Mouse (Mus musculus) G1E (cell line): ENCODE measurements around the gene Rnf41. TPM values are rescaled to one million over a fixed set of nuclear protein-coding genes. Genes with fewer than 3 reads are reported as not detected.

Source experiments
- ATAC-seq: 2 replicates; pipeline ENCODE4 v1.8.0; 2016; ENCODE audit warnings: mild to moderate bottlenecking; ENCODE audit not compliant: insufficient number of reproducible peaks, poor library complexity, low FRiP score, severe bottlenecking; ENCODE audit errors: extremely low read depth
- DNase-seq: peaks from one replicate; pipeline ENCODE4 v3.0.0; 2012; ENCODE audit warnings: low spot score
- H3K27me3 ChIP-seq: 2 replicates; pipeline ENCODE4 v1.6.1; 2012; ENCODE audit warnings: mild to moderate bottlenecking, low read length, inconsistent platforms; ENCODE audit not compliant: insufficient read depth
- H3K36me3 ChIP-seq: replicated peaks from 2 replicates; pipeline ENCODE3; 2012; ENCODE audit warnings: mild to moderate bottlenecking, inconsistent platforms
- H3K4me1 ChIP-seq: 2 replicates; pipeline ENCODE4 v1.6.1; 2012; ENCODE audit warnings: low read depth, low read length, inconsistent platforms, mixed read lengths; ENCODE audit not compliant: insufficient read depth
- H3K4me3 ChIP-seq: 2 replicates; pipeline ENCODE4 v1.5.1; 2012; ENCODE audit warnings: low read depth, mild to moderate bottlenecking, inconsistent platforms, low read length, moderate library complexity, mixed read lengths
- H3K9me3 ChIP-seq: replicated peaks from 2 replicates; pipeline ENCODE4 v1.6.1; 2012; ENCODE audit warnings: inconsistent platforms
- CTCF ChIP-seq: IDR thresholded peaks from 2 replicates; pipeline ENCODE4 v1.5.1; 2012; ENCODE audit warnings: low read depth, low read length, inconsistent platforms, mixed read lengths
- GATA1 ChIP-seq: IDR thresholded peaks from 2 replicates; pipeline ENCODE4 v1.6.1; 2012; ENCODE audit warnings: borderline replicate concordance, low read length, inconsistent platforms, mixed read lengths
- GATA2 ChIP-seq: IDR thresholded peaks from 2 replicates; pipeline ENCODE4 v1.6.1; 2012; ENCODE audit warnings: low read depth, low read length, inconsistent platforms, borderline replicate concordance
- POLR2AphosphoS5 ChIP-seq: IDR thresholded peaks from 2 replicates; pipeline ENCODE4 v1.6.1; 2012; ENCODE audit warnings: low read depth, low read length, inconsistent platforms; ENCODE audit not compliant: insufficient replicate concordance
- TAL1 ChIP-seq: conservative IDR thresholded peaks from 2 replicates; pipeline ENCODE4 v1.6.1; 2012; ENCODE audit warnings: low read depth, low read length, inconsistent platforms, mixed read lengths
- polyA plus RNA-seq: library from polyadenylated mRNA; stranded (reverse); fragments of >175 nt; gene quantifications from 2 replicates; pipeline ENCODE4 v1.2.3, GENCODE M21; 2012
- total RNA-seq, 2 experiments: library from RNA; stranded (forward) in 1 of 2; stranded (reverse) in 1 of 2; fragments of 200-1000 nt in 1 of 2; fragments of >200 nt in 1 of 2; fragmentation: Nextera tagmentation in 1 of 2; gene quantifications; 2 replicates each; pipeline ENCODE4 v1.2.3; 2014 to 2017

The Rnf41 gene
- total and polyA plus RNA-seq, 3 experiments: 14.6 to 21.7 (median 16.6) TPM

DNA sequence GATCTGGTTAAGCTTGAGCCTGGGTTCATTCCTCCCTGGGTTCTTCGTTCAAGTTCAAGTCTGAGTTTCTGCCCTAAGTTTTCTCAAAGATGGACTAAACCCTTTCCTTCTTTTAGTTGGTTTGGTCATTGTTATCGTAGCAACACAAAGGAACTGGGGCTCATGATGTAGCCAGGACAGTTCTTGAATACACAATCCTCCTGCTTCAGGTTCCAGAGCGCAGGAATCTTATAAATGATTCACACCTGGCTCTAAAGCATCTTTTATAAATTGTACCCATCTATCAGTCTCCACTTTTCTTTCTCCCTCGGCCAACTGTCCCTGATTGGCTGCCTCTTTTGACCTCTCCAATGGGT, 35.4 kb upstream of the Rnf41 start:
- ATAC-seq: no peak
- peaks cover 53% of the 10 kb centered on the region for H3K4me1 ChIP-seq

DNA sequence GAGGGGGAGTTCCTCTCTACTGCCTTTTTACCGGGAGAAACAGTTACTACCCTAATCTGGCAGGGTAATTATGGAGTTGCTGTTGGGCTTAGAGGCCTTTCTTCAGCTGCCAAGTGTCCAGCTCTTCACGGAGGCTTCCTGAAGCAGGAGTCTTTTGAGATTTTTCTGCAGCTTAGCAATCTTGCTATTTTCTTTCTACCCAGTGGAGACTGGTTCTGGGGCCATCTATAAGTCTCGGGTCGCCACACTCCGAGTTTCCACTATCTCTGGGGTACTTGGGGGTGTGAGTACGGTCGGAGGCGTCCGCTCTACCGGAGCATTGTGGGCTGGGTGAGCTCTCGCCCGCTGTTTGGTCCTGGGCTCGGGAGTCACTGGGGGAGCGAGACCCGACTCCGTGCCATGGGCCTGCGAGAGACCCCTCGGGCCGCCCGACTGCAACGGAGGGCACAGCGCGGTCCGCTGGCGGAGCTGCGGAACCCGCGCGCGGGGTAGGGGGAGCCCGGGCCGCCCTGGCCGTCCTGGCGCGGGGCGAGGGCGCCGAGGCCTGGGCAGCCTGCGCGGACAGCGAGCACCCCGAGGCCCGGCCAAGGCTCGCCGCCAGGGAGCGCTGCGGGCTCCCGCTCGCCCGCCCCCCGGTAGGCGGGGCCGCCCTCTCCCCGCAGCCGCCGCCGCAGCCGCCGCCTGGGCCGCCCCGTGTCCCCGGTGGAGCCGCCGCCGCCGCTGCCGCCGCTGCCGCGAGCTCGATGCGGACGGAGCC, 34.8 kb upstream of the Rnf41 start, which contains the start of gene Ankrd52:
Ankrd52 (plus strand) TSS at position 661 of the 757 bp plus-strand sequence.
- peak within 1 kb of the TSS; percentile 88 for H3K4me3 ChIP-seq
- DNase-seq (peak; percentile 95), ATAC-seq (peak; percentile 12; the same call in 1 of the 2 replicates)
- peaks cover 36% of the 10 kb centered on the region for H3K36me3 ChIP-seq
- H3K27me3 ChIP-seq: no peaks in the 10 kb centered on the region
- H3K9me3 ChIP-seq: no peaks in the 10 kb centered on the region
- TF ChIP-seq POLR2AphosphoS5 (no peak), TAL1 (no peak), CTCF (peak; percentile 30; the same call in 1 of the 2 replicates), GATA1 (no peak), GATA2 (no peak)
- H3K4me1 ChIP-seq: peaks cover 53% of the 10 kb centered on the region

More for the DNA sequence above, 35.4 kb upstream of the Rnf41 start:
- no peaks in the 10 kb centered on the region for H3K9me3 ChIP-seq
- no peaks in the 10 kb centered on the region for H3K27me3 ChIP-seq
- no peak for DNase-seq
- peaks cover 31% of the 10 kb centered on the region for H3K36me3 ChIP-seq
- peak overlapping the region; percentile 88; the same call in 1 of the 2 replicates for H3K4me3 ChIP-seq
- TF ChIP-seq GATA1: no peak
- TF ChIP-seq POLR2AphosphoS5: no peak
- TF ChIP-seq CTCF: no peak
- TF ChIP-seq GATA2: no peak

DNA sequence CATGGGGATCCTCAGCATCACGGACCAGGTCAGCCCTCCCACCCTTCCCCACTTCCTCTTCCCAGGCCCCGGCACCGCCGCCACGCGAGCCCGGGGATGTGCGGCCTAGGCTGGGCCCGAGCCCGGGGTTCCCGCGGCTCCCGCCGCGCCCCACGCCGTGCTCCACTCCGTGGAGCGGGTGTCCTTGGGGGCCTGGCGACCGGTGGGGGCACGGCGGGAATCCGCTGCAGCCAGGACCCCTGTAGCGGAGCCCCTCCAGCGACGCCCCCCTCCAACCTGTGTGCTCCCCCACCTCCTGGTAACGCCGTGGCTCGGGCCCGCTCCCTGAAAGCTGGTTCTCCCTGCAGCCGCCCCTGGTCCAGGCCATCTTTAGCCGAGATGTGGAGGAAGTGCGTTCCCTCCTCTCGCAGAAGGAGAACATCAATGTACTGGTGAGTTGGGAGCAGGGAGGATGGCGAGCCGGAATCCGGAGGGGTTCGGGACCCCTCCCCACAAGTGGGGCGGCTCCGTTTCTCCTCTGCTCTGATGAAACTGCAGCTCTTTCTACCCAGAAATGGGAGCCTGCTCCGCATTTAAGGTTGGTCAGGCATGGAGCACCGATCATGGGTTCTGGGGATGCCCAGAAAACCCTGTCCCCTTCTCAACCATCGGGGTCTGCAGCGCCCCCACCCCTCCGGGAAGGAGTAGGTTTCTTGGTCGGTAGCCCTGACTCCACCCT, 34.1 kb upstream of the Rnf41 start:
- H3K27me3 ChIP-seq: no peaks in the 10 kb centered on the region
- peaks cover 53% of the 10 kb centered on the region for H3K4me1 ChIP-seq
- no peaks in the 10 kb centered on the region for H3K9me3 ChIP-seq
- H3K4me3 ChIP-seq: peak overlapping the region; percentile 88
- peak; percentile 53 for DNase-seq
- no peak for ATAC-seq
- TF ChIP-seq CTCF (no peak), TAL1 (no peak), GATA1 (no peak), POLR2AphosphoS5 (no peak)
- peaks cover 43% of the 10 kb centered on the region for H3K36me3 ChIP-seq

DNA sequence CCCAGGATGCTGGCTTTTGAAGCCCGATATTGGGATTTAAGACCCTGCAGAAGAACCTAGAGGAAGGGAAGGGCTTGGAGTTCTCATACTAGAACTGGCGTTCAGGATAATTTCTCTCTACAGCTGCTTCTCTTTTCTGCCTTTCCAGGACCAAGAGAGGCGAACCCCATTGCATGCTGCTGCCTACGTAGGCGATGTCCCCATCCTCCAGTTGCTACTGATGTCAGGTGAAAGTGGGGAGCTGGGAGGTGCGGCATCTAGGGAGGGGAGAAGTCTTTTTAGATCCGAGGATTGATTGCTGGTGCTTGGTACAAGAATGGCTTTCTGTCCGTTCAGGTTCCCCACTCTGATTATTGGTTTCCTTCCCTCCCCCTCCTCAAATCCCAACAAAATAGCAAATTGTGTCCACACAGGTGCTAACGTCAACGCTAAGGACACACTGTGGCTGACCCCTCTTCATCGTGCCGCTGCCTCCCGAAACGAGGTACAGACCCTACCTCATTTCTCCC, 33.5 kb upstream of the Rnf41 start:
- no peak for DNase-seq
- ATAC-seq: no peak
- Histone ChIP-seq H3K9me3 (no peaks in the 10 kb centered on the region), H3K4me1 (peaks cover 50% of the 10 kb centered on the region), H3K27me3 (no peaks in the 10 kb centered on the region), H3K36me3 (peaks cover 49% of the 10 kb centered on the region), H3K4me3 (peak overlapping the region; percentile 88)
- TF ChIP-seq GATA2 (no peak), POLR2AphosphoS5 (no peak), GATA1 (no peak), CTCF (no peak), TAL1 (no peak)

DNA sequence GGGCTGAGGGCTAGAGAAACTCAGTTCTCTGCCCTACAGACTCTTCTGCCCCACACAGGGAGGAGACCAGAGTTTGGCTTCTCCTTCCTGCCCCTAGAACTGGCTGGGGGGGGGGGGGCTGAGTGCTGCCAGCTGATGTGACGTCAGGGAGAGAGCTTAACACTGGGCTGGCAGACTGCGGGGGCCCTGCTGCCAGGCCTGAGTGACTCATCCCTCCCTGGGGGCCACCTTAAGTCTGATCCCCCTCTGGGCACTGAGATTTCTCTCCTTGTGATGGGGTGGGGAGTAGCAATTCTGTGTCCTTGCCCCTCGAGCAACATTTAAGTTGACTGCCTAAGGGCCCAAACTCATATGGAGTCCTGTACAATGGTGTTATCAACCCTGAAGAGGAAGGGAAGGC, 33.0 kb upstream of the Rnf41 start:
- Histone ChIP-seq H3K4me1 (peaks cover 47% of the 10 kb centered on the region), H3K9me3 (no peaks in the 10 kb centered on the region), H3K36me3 (peaks cover 54% of the 10 kb centered on the region), H3K27me3 (no peaks in the 10 kb centered on the region), H3K4me3 (peak overlapping the region; percentile 88; the same call in 1 of the 2 replicates)
- DNase-seq (no peak), ATAC-seq (no peak)
- TF ChIP-seq TAL1 (no peak), CTCF (no peak)

DNA sequence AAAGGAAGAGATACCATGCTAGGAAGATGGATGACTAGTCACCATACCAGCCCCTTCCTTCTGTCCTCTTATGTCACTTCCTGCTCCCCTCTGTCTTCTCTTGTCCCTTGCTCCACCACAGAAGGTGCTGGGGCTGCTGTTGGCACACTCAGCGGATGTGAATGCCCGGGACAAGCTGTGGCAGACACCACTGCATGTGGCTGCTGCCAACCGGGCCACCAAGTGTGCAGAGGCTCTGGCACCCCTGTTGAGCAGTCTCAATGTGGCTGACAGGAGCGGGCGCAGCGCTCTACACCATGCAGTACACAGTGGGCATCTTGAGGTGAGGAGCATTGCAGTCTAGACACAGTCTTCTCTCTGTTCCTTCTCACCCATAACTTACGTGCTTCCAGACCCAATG, 32.2 kb upstream of the Rnf41 start:
- Histone ChIP-seq H3K4me1 (peaks cover 47% of the 10 kb centered on the region), H3K36me3 (peaks cover 62% of the 10 kb centered on the region), H3K27me3 (no peaks in the 10 kb centered on the region), H3K4me3 (peak overlapping the region; percentile 20; the same call in 1 of the 2 replicates), H3K9me3 (no peaks in the 10 kb centered on the region)
- ATAC-seq: no peak
- TF ChIP-seq GATA1 (no peak), GATA2 (no peak), CTCF (no peak), POLR2AphosphoS5 (no peak), TAL1 (no peak)
- no peak for DNase-seq
